Mouse (Mus musculus) frontal cortex, adult 2 months (tissue): ENCODE data around the gene Nxt1. TPM values are rescaled to one million over a fixed set of nuclear protein-coding genes. Genes with fewer than 3 reads are reported as not detected.

ENCODE experiments used
- DNase-seq, 2 experiments: peaks; one replicate each; pipeline ENCODE4 v3.0.0; 2022; ENCODE audit warnings: low spot score in 1 of 2; ENCODE audit errors: extremely low spot score in 1 of 2
- polyA plus RNA-seq: library from polyadenylated mRNA; depleted of rRNA; stranded (reverse); fragments of >200 nt; gene quantifications from 2 replicates; pipeline ENCODE4 v1.2.3, GENCODE M21; 2012; rRNA removed

Nxt1 gene
- 22.0 and 24.7 TPM in 2 replicates for polyA plus RNA-seq

- peak; percentile 96 to 99 for DNase-seq
Measured at GRCm38 (mm10) chr2:148672199-148673096, at the start of gene Nxt1. Nxt1 (plus strand) TSS chr2:148672601.

- DNase-seq: no peak
Measured at GRCm38 (mm10) chr2:148623067-148623466, 49.3 kb upstream of the Nxt1 start.

- no peak for DNase-seq
Measured at GRCm38 (mm10) chr2:148624484-148624883, 47.9 kb upstream of the Nxt1 start.

DNA sequence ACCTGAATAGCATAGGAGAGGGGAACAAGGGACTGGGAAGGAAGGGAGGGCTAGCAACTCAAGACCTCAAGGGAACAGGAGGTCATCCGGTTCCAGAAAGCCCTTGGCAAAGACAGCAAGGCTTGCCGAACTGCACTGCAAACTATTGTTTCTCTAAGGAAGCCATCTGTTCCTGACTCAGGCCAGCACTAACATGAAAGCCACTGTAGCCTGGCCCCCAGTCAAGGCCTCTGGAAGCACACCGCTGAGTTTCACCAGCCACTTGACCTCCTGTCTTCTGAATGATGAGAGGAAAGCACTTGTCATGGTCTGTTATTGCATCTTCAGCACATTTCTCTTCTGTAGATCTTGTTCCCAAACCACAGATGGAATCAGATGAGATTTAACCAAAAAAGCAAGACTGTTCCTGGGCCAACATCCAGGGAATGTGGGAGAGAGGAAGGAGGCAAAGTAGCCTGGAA is 45.4 kb upstream of the Nxt1 start:
- peak in 1 of 2 experiments; percentile 57 for DNase-seq

DNA sequence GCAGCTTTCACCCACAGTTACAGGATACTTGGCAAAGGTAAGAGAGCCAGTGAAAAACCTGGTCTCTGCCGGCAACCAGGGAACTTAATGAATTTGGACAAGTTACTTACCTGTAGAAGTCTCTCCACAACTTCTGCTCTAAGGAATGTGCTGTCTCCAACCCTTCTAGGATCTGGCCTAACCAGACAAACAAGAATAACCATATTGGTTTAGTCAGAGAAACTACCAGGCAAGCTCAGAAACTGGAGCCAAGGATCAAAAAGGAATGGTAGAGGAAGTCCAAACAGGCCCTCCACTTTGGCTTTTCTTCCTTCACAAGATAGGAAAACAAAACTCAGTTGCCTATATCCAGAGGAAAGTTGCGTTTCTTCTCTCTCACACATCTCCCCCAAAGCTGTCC is 41.4 kb upstream of the Nxt1 start:
- no peak for DNase-seq

GRCm38 (mm10) chr2:148631602-148632001 is 40.8 kb upstream of the Nxt1 start:
- DNase-seq: no peak

DNA sequence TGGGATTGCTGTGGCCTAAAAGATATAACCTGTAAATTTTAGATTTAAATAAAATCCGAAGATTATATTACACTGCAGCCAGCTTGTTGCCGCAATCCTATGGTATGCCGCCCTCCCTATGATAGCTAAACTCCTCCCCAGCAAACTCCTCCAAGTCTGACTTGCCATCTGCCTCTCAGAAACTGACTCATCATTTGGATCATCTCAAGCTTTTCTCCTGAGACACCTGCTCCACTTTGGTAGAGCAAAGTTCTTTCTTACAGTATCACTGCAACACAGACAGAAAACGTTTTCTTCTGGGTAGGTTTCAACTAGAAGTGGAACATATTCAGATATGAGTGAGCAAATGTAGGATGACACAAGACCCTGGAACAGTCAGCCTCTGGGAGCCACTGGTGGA is 37.9 kb upstream of the Nxt1 start:
- peak; percentile 69 to 83 for DNase-seq

GRCm38 (mm10) chr2:148642610-148643370 is 29.6 kb upstream of the Nxt1 start:
- DNase-seq: no peak

DNA sequence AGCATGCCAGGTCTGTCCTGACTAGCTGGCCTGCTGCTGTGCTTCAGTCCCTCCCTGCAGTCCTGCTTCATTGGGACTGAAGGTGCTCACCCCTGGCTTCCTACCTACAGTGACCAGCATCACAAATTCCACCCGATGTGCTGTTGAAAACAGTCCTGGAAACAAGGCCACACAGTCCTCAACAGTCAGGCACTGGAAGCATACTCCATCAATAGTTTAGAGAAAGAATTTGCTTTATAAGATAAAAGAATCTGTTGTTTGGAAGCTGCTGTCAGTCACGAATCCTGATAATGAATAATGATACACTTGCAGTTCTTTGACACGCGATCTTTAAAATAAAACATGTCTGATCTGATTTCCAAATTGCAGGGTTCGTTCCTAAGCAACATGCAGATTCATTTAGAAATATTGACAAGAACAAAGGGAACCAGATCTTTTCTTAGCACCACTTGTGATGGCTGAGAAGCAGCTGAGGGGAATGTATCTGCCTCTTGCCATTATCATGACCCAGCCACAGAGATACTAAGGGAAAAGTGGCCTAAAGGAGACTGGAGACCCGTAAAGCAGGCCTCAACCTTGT is 27.9 kb upstream of the Nxt1 start:
- DNase-seq: no peak

GRCm38 (mm10) chr2:148650587-148651357 is 21.6 kb upstream of the Nxt1 start:
- no peak for DNase-seq

- DNase-seq: peak in 1 of 2 experiments; percentile 88
Measured at GRCm38 (mm10) chr2:148654961-148655360, 17.4 kb upstream of the Nxt1 start.

DNA sequence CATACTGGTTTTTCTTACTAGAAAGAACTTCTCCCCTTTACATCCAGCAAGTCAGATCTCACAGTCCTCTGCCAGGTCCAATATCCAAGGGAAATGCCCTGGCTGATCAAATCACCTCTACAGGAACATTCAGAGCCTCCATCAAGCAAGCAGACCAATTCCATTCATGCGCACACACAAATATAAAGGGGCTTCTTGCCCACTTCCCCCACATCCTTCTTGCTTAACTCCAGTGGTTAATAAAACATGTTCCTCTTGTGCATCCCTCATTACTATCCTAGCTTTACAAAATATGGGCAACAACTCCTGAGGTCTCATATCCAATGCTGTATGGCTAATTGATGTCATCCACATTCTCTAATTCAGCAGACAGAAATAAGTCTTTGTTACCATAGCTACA is 8.9 kb upstream of the Nxt1 start:
- DNase-seq: no peak

GRCm38 (mm10) chr2:148677801-148678200 is 5.4 kb downstream of the Nxt1 start:
- DNase-seq: peak; percentile 69 to 86

DNA sequence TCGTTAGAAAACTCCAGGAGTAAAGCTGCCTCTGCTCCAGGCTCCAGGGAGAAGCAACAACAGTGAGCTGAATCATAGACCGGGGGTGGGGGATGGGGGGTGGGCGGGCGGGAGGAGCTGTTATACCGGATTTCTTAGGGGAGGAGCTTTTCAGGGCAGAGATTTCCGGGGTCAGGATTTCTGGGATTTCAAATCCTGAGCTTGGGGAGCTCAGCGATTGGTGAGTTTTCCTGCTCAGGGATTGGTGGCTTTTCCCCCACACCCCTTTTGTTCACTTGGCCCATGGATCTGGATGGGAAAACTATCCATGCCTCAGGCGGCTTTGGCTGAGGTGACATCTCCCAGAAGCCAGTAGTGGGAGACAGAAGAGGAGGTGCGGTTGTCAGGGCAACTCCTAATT is 6.9 kb downstream of the Nxt1 start:
- peak; percentile 45 to 66 for DNase-seq

DNA sequence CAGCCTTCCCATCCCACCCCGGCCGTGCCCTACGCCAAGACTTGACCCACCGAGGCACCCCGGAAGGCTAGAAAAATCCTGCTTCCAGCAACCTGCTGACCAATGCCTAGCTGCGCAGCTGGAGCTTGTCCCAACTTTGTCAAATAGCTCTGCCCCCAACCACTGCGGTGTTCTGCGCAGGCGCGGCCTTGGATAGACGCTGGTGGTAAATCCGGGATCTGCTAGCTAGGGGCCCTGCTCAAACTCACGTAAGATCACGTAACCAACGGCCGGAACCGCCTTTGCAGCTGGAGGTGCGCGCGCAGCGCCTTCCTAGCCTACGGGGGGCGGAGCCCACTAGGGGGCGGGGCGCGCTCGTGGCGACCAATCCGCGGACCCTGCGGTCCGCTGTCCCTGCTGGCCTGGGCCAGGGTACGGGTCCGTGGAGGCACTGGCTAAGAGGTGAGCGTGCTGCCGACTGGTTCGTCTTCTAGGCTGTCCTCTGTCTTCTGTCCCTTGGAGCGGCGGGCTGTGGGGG is 8.4 kb downstream of the Nxt1 start, which contains the start of gene Gzf1:
Gene Gzf1 (plus strand): TSS at position 249 of the 517 bp plus-strand sequence.
- DNase-seq: peak; percentile 98 to 100

DNA sequence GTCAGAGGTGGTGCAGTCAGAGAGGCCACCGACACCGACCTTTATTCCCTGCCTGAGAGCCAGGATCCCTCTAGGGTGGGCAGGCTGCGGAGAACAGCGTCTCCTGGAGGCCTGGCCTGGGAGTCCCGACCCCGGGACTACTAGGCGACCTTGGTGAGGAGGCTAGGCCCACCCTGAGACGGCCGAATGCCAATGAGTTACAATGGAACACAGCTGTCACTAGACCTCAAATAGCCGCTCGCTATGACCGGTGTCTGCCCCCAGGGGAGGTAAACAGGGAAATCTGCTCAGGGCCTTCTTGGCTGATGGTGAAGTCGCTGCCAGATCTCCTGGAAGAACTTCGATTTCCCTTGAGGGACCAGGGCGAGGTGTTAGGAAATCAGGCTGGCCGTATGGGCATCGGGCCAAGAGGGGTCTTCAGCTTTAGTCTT is 9.1 kb downstream of the Nxt1 start:
- peak in 1 of 2 experiments; percentile 33 for DNase-seq

DNA sequence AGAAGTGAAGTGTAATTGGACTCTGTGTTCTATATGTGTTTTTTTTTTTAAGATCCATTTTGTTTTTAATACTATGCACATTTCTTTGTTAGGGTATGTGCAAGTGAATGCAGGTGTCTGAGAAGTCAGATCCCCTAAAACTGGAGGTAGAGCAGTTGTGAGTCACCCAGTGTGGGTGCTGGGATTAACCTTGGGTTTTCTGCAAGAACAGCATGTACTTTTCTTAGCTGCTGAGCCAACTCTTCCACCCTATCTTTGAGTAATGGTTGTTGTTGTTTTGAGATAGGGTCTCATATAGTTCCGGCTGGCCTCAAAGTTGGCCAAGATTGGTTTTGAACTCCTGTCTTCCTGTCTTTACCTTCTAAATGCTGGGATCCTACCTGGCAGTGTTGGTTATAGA is 10.6 kb downstream of the Nxt1 start:
- DNase-seq: no peak

GRCm38 (mm10) chr2:148684972-148685371 is 12.6 kb downstream of the Nxt1 start:
- no peak for DNase-seq

DNA sequence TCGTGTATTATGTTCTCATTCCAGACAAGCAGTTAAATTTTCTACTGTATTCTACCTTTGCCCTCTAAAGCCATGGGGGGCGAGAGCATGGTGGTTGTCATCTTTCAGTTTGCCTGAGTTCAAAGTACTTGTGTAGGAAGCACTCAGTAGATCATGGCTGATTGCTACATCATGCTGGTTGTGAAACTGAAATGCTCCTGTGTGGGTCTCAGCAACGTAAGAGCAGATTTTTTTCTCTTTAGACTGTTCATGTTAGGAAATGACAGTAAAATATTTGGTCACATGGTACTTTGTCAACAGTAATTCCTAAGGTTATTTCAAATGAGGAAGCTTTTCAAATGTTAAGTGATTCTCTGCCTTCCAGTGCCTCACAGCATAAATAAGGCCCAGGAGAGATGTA is 13.3 kb downstream of the Nxt1 start:
- DNase-seq: no peak

DNA sequence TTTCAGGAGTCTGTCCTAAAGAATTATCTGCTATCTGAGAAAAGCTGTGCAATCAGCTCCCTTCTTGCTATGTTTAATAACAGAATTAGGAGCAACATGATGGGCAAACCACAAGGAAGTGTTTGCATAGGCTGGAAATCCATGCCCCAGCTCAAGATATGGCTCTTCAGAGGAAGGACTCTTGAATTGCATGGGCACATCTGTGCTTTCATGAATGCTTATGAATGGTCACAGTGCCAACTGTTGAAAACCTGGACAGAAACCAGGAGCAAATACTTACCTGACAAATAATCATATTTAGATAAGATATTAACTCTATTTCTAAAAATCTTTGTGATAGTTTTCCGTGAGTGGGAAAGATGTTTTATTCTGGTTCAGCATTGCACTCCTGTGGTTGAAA is 14.5 kb downstream of the Nxt1 start:
- no peak for DNase-seq
